Mouse (Mus musculus): Measurements from ENCODE around the gene Prkca. TPM values are rescaled to one million over a fixed set of nuclear protein-coding genes. Genes with fewer than 3 reads are reported as not detected.

Gene Prkca
- total RNA-seq, 2 experiments from 2014 or later: 211 to 241 TPM

DNA sequence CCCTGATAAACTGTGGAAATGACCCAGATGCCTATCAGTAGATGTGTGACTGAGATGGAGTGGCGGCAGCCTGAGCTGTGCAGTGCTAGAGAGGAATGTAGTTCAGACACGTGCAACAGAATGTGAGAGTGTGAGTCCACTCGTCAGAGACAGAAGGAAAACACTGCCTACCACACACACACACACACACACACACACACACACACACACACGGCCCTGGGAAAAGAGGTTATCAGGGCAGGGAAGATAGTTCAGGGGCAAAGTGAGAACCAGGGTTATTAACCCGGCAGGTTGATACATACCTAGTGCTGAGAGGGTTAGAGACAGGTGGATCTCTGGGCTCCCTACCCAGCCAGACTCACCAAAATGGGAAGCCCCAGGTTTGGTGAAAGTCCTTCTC, 145.1 kb downstream of the Prkca start:
- H3K27ac ChIP-seq: no peak overlapping the region
- no peak for TF ChIP-seq CTCF (conservative IDR thresholded peaks at IDR 0.05)
- H3K4me3 ChIP-seq: no peak overlapping the region
- no peak for DNase-seq (ENCODE audit: low spot score in 2 of 2)

DNA sequence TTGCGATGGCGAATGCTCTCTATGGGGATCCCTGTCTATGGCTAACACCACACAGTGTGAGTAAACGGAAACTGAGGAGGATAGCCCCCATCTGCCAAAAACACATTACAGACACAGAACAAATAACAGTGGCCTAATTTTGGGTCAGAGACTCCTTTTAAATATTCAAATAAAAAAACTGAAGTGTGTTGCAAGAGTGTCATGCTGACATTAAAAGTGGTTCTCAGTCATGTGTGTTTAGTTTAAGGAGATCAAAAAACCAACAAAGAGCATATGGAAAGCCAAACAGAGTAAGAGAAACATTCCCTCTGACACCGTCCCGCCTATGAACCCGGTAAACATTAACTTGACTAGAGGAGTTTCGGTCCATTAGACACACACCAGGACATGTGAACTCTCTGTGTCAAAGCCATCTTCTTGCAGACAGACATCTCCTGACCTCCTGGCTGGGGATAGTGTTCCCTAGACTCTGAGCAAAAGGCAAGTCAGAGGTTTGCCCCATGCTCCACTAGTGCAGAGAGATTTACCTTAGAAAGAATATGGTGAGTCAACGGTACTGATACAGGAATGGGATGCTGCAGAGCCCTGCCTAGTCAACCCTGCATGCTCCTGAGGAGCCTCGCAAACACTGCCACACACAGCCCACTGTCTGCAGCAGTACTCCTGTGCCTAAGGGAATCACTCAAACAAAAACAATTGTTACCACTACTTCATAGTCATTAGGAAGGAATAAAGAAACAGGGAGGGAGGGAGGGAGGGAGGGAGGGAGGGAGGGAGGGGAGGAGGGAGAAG, 146.1 kb downstream of the Prkca start:
- Histone ChIP-seq H3K4me3 (no peak overlapping the region), H3K27ac (no peak overlapping the region)
- DNase-seq (ENCODE audit: low spot score in 2 of 2): no peak
- TF ChIP-seq CTCF (conservative IDR thresholded peaks at IDR 0.05): no peak

DNA sequence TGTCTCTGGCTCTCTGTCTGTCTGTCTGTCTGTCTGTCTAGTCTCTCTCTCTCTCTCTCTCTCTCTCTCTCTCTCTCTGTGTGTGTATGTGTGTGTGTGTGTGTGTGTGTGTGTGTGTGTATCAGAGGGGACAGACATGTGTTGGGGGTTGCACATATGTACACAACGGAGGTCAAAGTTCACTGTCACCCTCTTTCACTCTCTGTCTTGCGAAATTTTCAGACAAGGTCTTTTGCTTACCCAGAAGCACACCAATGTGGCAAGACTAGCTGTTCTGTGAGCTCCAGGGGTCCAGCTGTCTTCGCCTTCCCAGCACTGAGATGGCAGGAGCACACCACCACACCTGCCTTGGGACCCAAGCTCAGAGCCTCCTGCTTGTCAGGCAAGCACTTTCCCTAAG, 146.9 kb downstream of the Prkca start:
- TF ChIP-seq CTCF (conservative IDR thresholded peaks at IDR 0.05): no peak
- Histone ChIP-seq H3K4me3 (no peak overlapping the region), H3K27ac (no peak overlapping the region)
- DNase-seq (ENCODE audit: low spot score in 2 of 2): no peak

DNA sequence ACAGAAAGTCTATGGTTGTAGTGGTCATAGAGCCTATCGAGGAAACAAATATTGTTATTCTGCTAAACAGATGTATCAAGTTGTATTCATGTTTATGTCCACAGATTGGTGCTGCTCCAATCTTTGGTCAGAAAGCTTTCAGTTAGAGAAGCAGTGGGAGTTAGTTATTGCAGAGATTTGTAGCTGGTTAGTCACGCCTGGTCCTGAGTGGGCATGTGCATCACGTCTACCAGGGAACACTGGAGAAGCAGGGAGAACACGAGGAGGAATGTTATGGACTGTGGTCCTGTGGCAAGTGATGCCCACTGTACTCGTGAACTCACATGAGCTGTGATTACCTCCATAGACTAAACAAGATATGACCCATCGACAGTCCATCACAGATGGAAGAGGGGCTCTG, 153.4 kb downstream of the Prkca start:
- DNase-seq (ENCODE audit: low spot score in 2 of 2): no peak
- H3K27ac ChIP-seq: no peak overlapping the region
- H3K4me3 ChIP-seq: no peak overlapping the region
- no peak for TF ChIP-seq CTCF (conservative IDR thresholded peaks at IDR 0.05)

DNA sequence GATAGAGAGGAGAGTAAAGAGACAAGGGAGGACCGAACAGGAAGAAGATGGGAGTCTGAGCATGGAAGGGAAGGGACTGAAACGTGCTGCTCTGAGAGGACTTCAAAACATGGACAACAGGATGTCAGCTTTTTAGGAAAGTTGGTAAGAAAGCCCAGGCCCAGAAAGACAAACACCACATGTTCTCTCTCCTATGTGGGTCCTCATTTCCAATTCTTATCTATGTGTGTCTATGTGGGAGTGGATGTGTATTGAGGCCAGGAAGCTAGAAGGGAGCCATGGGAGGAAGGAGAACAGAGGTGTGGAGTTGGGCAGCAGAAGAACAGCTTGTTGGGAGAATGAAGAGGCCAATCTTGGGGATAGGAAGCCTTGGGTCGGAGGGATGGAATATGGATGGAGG, 154.4 kb downstream of the Prkca start:
- no peak overlapping the region for H3K27ac ChIP-seq
- TF ChIP-seq CTCF (conservative IDR thresholded peaks at IDR 0.05): no peak
- no peak overlapping the region for H3K4me3 ChIP-seq
- DNase-seq (ENCODE audit: low spot score in 2 of 2): no peak

DNA sequence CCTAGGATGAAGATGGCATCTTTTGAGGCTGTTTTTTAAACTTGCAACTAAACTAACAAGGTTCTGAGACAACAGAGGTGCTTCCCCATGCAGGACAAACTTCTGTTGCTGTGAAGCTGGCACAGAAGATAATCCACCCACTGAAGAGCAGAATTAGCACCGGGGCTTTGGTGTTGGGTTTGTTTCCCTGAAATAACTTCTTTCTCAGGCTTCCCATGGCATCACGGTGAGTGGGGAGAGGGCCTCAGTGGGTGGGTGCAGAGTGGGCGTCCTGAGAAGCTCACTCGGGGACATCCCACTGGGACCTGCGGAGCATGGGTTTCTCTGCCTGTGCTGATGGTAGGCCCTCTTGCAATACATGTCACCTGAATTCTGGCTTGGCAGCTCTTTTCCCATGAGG, 161.3 kb downstream of the Prkca start:
- H3K27ac ChIP-seq: peak overlapping the region; percentile 39; the same call in 1 of the 2 replicates

DNA sequence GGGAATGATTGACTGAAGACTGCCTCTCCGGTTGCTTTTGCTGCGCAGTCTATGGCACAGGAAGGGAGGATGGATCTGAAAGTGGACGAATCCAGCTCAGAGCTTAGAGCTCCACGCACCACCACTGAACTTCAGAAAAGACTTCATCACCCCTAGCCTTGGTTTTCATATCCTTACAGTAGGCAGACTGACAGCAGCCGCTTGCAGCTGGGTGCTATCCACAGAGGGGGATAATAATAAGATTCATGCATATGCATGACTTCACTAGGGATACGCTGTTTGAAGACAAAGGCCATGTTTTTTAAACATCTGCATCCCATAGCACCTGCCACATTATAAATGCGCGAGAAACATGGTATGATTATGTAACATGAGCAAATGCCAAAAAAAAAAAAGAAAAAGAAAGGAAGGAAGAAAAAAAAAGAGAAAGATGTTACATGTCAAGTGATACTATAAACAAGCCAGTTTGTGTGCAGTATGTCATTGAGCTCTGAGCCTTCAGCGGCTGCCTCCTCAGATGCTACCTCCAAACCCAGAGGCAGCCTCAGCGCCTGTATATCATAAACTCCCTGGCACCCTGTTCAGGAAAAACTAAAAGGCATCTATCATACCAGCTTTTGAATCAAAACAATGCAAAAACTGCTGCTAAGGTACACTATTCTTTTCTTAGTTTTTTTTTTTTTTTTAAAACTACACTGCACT, 162.6 kb downstream of the Prkca start:
- no peak for TF ChIP-seq CTCF (conservative IDR thresholded peaks at IDR 0.05)
- H3K4me3 ChIP-seq: no peak overlapping the region
- peak overlapping the region; percentile 47 for H3K27ac ChIP-seq
- DNase-seq (ENCODE audit: low spot score in 2 of 2): no peak

More for the DNA sequence above, 161.3 kb downstream of the Prkca start:
- H3K4me3 ChIP-seq: no peak overlapping the region
- no peak for TF ChIP-seq CTCF (conservative IDR thresholded peaks at IDR 0.05)
- DNase-seq (ENCODE audit: low spot score in 2 of 2): no peak

DNA sequence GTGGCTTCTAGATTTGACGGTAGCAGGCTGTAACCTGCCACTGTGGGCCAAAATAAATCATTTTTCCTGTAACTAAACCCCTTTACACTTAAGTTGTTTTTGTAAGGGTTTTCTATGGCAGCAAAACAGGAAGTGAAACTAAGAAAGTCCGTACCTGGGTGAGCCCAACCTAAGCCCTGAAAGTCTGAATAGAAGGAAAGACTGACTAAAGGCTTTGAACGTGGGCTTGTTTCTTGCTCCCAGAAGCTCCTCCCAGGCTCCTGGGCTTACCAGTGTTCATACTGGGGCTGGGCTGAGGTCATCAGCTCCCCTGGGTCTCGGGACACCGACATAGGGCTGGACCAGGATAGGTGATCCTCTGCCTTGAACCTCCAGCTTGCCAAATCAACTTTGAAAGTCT, 164.9 kb downstream of the Prkca start:
- no peak for DNase-seq (ENCODE audit: low spot score in 2 of 2)
- no peak overlapping the region for H3K4me3 ChIP-seq
- no peak for TF ChIP-seq CTCF (conservative IDR thresholded peaks at IDR 0.05)
- no peak overlapping the region for H3K27ac ChIP-seq

DNA sequence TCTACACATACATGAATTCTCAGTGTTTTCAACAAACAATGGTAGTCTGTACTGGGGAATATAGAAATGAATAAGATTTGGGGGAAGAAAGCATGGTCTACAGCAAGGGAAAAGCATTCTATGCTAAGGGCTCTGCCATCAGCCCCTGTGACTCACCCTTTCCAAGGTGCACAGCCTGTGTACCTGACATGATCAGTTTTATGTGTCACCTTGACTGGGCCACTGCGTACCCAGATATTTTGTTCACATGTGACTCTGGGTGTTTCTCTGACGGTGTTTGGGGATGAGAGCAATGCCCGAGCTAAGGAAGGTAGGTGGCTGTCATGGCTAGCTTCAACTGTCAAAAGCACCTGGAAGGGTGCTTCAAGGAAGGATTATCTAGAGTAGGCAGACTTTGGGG, 165.5 kb downstream of the Prkca start:
- Histone ChIP-seq H3K27ac (no peak overlapping the region), H3K4me3 (no peak overlapping the region)
- TF ChIP-seq CTCF (conservative IDR thresholded peaks at IDR 0.05): no peak
- DNase-seq (ENCODE audit: low spot score in 2 of 2): no peak

DNA sequence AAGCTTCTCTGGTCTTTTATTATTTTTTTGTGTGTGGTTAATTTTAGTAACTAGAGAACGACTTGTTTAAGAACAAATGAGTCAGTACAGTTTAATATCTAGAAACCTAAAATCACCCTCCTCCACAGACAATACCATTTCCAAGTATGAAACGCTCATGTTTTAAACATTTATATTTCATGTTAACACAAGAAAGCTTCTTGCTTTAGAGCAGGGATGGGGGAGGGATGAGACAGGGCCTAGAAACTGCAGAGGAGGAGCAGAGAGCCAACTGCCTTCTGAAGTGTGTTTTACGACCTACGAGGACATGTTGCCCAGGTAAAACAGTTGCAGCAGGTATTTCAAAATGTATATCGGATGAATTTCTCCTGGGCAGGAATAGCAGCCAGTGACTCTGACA, 167.0 kb downstream of the Prkca start:
- Histone ChIP-seq H3K27ac (peak overlapping the region; percentile 19; the same call in 1 of the 2 replicates), H3K4me3 (no peak overlapping the region)
- no peak for TF ChIP-seq CTCF (conservative IDR thresholded peaks at IDR 0.05)
- DNase-seq (ENCODE audit: low spot score in 2 of 2): no peak

DNA sequence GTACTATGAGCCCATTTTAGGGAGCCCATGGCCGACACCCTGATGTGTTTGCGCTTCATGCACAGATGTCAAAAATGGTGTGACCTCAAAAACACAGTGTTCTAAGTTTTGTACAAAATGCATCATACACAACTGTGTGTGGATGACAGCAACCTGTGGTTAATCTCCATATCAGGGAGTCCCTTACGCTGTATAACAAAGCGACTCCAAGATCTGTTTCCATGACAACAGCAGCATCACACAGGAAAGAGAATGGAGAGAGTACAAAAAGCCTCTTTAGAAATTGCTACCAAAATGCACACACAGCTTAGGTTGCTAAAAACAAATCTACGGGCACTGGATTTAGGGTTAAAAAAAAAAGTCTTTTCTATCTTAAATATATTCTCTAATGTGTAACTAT, 171.8 kb downstream of the Prkca start:
- DNase-seq (ENCODE audit: low spot score in 2 of 2): no peak
- TF ChIP-seq CTCF (conservative IDR thresholded peaks at IDR 0.05): no peak
- H3K27ac ChIP-seq: peak overlapping the region; percentile 2; the same call in 1 of the 2 replicates
- no peak overlapping the region for H3K4me3 ChIP-seq

DNA sequence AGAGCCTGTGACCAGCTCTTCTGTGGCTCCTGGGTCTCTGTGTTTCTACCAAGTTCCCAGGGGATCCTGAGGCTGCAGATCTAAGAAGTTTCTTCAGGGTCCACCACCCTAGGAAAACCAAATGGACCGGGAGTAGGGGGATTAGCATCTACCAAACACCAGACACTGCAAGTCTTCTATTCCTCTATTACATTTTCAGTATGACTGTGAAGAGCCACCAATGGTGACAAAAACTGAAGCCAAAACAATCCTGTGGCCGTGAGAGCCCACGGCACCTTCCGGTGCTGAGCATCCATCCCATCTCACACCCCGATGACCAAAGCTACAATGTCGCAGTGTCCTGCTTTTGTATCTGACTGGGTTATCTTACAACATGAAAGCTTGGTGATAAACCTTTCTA, 172.5 kb downstream of the Prkca start:
- TF ChIP-seq CTCF (conservative IDR thresholded peaks at IDR 0.05): no peak
- no peak overlapping the region; the same call in 1 of the 2 replicates for H3K27ac ChIP-seq
- no peak overlapping the region for H3K4me3 ChIP-seq
- DNase-seq (ENCODE audit: low spot score in 2 of 2): no peak

DNA sequence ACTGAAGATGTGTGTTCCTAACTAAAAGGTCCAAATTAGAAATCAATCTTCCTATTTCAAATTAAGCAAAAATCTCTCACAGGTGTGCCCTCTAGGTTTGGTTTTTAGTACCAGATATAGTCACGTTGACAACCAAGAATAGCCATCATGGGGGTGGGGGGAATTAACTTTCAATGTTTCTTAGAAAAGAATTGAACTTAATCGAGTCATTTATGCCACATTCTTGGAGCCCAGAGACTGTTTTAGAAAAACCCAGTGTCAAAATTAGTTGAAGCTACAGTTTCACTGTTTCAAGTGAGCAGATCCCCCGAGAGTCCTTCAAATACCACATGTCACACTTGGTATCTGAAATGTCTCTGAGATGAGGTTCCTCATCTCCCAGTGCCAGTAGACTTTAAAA, 173.6 kb downstream of the Prkca start:
- Histone ChIP-seq H3K4me3 (no peak overlapping the region), H3K27ac (no peak overlapping the region)
- DNase-seq (ENCODE audit: low spot score in 2 of 2): no peak
- TF ChIP-seq CTCF (conservative IDR thresholded peaks at IDR 0.05): no peak

DNA sequence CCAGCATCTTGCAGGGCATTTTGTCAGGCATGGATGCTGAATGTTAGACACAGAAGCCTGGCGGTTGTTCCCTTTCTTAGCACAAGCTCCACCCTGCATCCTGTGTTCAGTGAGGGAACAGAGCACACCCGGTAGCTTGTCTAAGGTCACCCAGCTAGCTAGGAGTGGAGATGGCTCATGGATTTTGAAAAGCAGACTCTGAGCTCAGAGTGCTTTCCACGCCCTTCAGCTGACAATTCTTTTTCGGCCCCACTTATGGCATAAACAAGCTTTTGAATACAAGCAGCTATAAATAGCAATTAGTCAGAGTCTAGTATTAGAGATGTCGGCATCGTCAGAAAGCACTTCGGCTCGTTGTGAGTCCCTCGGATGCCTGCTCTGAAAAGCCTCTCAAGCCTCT, 178.0 kb downstream of the Prkca start:
- Histone ChIP-seq H3K27ac (peak overlapping the region; percentile 91), H3K4me3 (peak overlapping the region; percentile 21; the same call in 1 of the 2 replicates)
- no peak for DNase-seq (ENCODE audit: low spot score in 2 of 2)
- 0 out of 2 replicates have a peak, but pooled peaks have one; percentile 15 for TF ChIP-seq CTCF (conservative IDR thresholded peaks at IDR 0.05)
